Mouse (Mus musculus) heart, embryonic 15.5 days (tissue): ENCODE results near the gene Scfd2. TPM values are rescaled to one million over a fixed set of nuclear protein-coding genes. Genes with fewer than 3 reads are reported as not detected.

Source experiments
- ATAC-seq: fragments of 200-750 bp; cut with Nextera tagmentation; replicated peaks from 2 replicates; pipeline ENCODE4 v1.8.0; 2017; ENCODE audit warnings: low read depth, moderate TSS enrichment; ENCODE audit not compliant: insufficient number of reproducible peaks, insufficient read depth, low FRiP score
- H3K27ac ChIP-seq: fragments of 300-500 bp; sonication (generic); 2 replicates; pipeline ENCODE4 v1.5.1; 2015; ENCODE audit warnings: mild to moderate bottlenecking, inconsistent platforms
- H3K27me3 ChIP-seq: fragments of 300-500 bp; sonication (generic); 2 replicates; pipeline ENCODE4 v1.6.1; 2015; ENCODE audit warnings: inconsistent platforms
- H3K36me3 ChIP-seq: fragments of 300-500 bp; sonication (generic); 2 replicates; pipeline ENCODE4 v1.6.1; 2015; ENCODE audit warnings: mild to moderate bottlenecking, inconsistent platforms
- H3K4me1 ChIP-seq: fragments of 300-500 bp; sonication (generic); replicated peaks from 2 replicates; pipeline ENCODE4 v1.6.1; 2015; ENCODE audit warnings: inconsistent platforms
- H3K4me2 ChIP-seq: fragments of 300-500 bp; sonication (generic); 2 replicates; pipeline ENCODE4 v1.6.1; 2015; ENCODE audit warnings: inconsistent platforms, mild to moderate bottlenecking, moderate library complexity
- H3K4me3 ChIP-seq: fragments of 300-500 bp; sonication (generic); 2 replicates; pipeline ENCODE4 v1.5.1; 2015; ENCODE audit warnings: mild to moderate bottlenecking, inconsistent platforms
- H3K9ac ChIP-seq: fragments of 300-500 bp; sonication (generic); 2 replicates; pipeline ENCODE4 v1.6.1; 2015; ENCODE audit warnings: mild to moderate bottlenecking, inconsistent platforms
- H3K9me3 ChIP-seq: fragments of 300-500 bp; sonication (generic); replicated peaks from 2 replicates; pipeline ENCODE4 v1.6.1; 2016; ENCODE audit warnings: inconsistent platforms
- WGBS: fragments of 180-500 bp; shearing (Covaris S2); methylation state at CpG from one replicate; pipeline ENCODE4 v1.1.7; 2015; ENCODE audit warnings: mixed read lengths; 5-methylcytosine and 5-hydroxymethylcytosine counted together
- polyA plus RNA-seq: library from polyadenylated mRNA; unstranded; fragments of >200 nt; fragmentation: Nextera tagmentation; extraction: Ambion mirVana; gene quantifications from 2 replicates; pipeline ENCODE4 v1.2.1, GENCODE M21; 2015

The Scfd2 gene
- polyA plus RNA-seq, 1 experiment from 2014 or later, result 12.8 TPM

- ATAC-seq, result no peak
- 49% methylated on average over 5 of the region's 5 CpGs for WGBS
- H3K27ac ChIP-seq, result peak overlapping the region; percentile 7; the same call in 1 of the 2 replicates
These were observed 263.7 kb downstream of the Scfd2 start for GRCm38 (mm10) chr5:74267736-74268369.

GRCm38 (mm10) chr5:74267196-74267595 is 264.4 kb downstream of the Scfd2 start:
- ATAC-seq, result no peak
- H3K4me1 ChIP-seq, result peaks cover 42% of the 10 kb centered on the region
- no peaks in the 10 kb centered on the region for H3K27me3 ChIP-seq
- H3K4me2 ChIP-seq, result no peak overlapping the region
- H3K9ac ChIP-seq, result no peak overlapping the region
- no peaks in the 10 kb centered on the region for H3K9me3 ChIP-seq
- no peaks in the 10 kb centered on the region for H3K36me3 ChIP-seq
- WGBS, result 47% methylated on average over 1 of the region's 1 CpGs
- H3K27ac ChIP-seq, result 0 out of 2 replicates have a peak overlapping the region, but pooled peaks have one; percentile 7
- no peak overlapping the region for H3K4me3 ChIP-seq

More at GRCm38 (mm10) chr5:74267736-74268369, 263.7 kb downstream of the Scfd2 start:
- no peak overlapping the region for H3K4me2 ChIP-seq
- no peak overlapping the region for H3K4me3 ChIP-seq
- no peaks in the 10 kb centered on the region for H3K27me3 ChIP-seq
- H3K4me1 ChIP-seq, result peaks cover 36% of the 10 kb centered on the region
- no peak overlapping the region for H3K9ac ChIP-seq
- H3K9me3 ChIP-seq, result no peaks in the 10 kb centered on the region
- no peaks in the 10 kb centered on the region for H3K36me3 ChIP-seq

- Histone ChIP-seq H3K4me2 (no peak overlapping the region), H3K36me3 (no peaks in the 10 kb centered on the region), H3K4me1 (peaks cover 49% of the 10 kb centered on the region), H3K27me3 (no peaks in the 10 kb centered on the region), H3K9me3 (no peaks in the 10 kb centered on the region), H3K4me3 (no peak overlapping the region), H3K27ac (peak overlapping the region; percentile 46), H3K9ac (no peak overlapping the region)
- ATAC-seq, result no peak
- WGBS, result 49% methylated on average over 5 of the region's 5 CpGs
These were observed 265.1 kb downstream of the Scfd2 start for GRCm38 (mm10) chr5:74266476-74266819.

GRCm38 (mm10) chr5:74265601-74266475 is 265.7 kb downstream of the Scfd2 start:
- no peaks in the 10 kb centered on the region for H3K27me3 ChIP-seq
- 56% methylated on average over 13 of the region's 13 CpGs for WGBS
- no peak for ATAC-seq
- peaks cover 55% of the 10 kb centered on the region for H3K4me1 ChIP-seq
- H3K4me3 ChIP-seq, result no peak overlapping the region
- no peaks in the 10 kb centered on the region for H3K9me3 ChIP-seq
- peak overlapping the region; percentile 46 for H3K27ac ChIP-seq
- H3K4me2 ChIP-seq, result no peak overlapping the region
- H3K9ac ChIP-seq, result no peak overlapping the region
- no peaks in the 10 kb centered on the region for H3K36me3 ChIP-seq

- no peak for ATAC-seq
- Histone ChIP-seq H3K36me3 (no peaks in the 10 kb centered on the region), H3K27ac (peak overlapping the region; percentile 46; the same call in 1 of the 2 replicates), H3K27me3 (no peaks in the 10 kb centered on the region), H3K4me1 (peaks cover 59% of the 10 kb centered on the region), H3K4me3 (no peak overlapping the region), H3K9me3 (no peaks in the 10 kb centered on the region), H3K9ac (no peak overlapping the region), H3K4me2 (no peak overlapping the region)
- WGBS, result 61% methylated on average over 6 of the region's 6 CpGs
These were observed 266.4 kb downstream of the Scfd2 start for GRCm38 (mm10) chr5:74265151-74265550.

- Histone ChIP-seq H3K9me3 (no peaks in the 10 kb centered on the region), H3K36me3 (no peaks in the 10 kb centered on the region), H3K27me3 (no peaks in the 10 kb centered on the region), H3K4me1 (peaks cover 62% of the 10 kb centered on the region), H3K4me2 (no peak overlapping the region), H3K27ac (no peak overlapping the region), H3K9ac (no peak overlapping the region), H3K4me3 (no peak overlapping the region)
- 77% methylated on average over 4 of the region's 4 CpGs for WGBS
- ATAC-seq, result no peak
These were observed 267.0 kb downstream of the Scfd2 start for GRCm38 (mm10) chr5:74264541-74264940.

- no peak overlapping the region for H3K9ac ChIP-seq
- H3K36me3 ChIP-seq, result no peaks in the 10 kb centered on the region
- ATAC-seq, result no peak
- H3K4me2 ChIP-seq, result no peak overlapping the region
- H3K4me3 ChIP-seq, result no peak overlapping the region
- H3K27ac ChIP-seq, result peak overlapping the region; percentile 76
- no peaks in the 10 kb centered on the region for H3K27me3 ChIP-seq
- 52% methylated on average over 6 of the region's 6 CpGs for WGBS
- H3K9me3 ChIP-seq, result no peaks in the 10 kb centered on the region
- peaks cover 53% of the 10 kb centered on the region for H3K4me1 ChIP-seq
These were observed 270.5 kb downstream of the Scfd2 start for GRCm38 (mm10) chr5:74261016-74261415.

- no peak overlapping the region for H3K4me3 ChIP-seq
- H3K9ac ChIP-seq, result no peak overlapping the region
These were observed 271.2 kb downstream of the Scfd2 start for GRCm38 (mm10) chr5:74260378-74260809.

GRCm38 (mm10) chr5:74256705-74257104 is 274.9 kb downstream of the Scfd2 start:
- H3K36me3 ChIP-seq, result no peaks in the 10 kb centered on the region
- peaks cover 51% of the 10 kb centered on the region for H3K4me1 ChIP-seq
- no peaks in the 10 kb centered on the region for H3K27me3 ChIP-seq
- peak overlapping the region; percentile 1; the same call in 1 of the 2 replicates for H3K4me2 ChIP-seq
- WGBS, result 40% methylated on average over 4 of the region's 4 CpGs
- H3K9ac ChIP-seq, result no peak overlapping the region
- no peaks in the 10 kb centered on the region for H3K9me3 ChIP-seq
- H3K27ac ChIP-seq, result peak overlapping the region; percentile 76
- no peak for ATAC-seq
- no peak overlapping the region for H3K4me3 ChIP-seq

More at GRCm38 (mm10) chr5:74260378-74260809, 271.2 kb downstream of the Scfd2 start:
- Histone ChIP-seq H3K36me3 (no peaks in the 10 kb centered on the region), H3K27me3 (no peaks in the 10 kb centered on the region), H3K4me2 (peak overlapping the region; percentile 27; the same call in 1 of the 2 replicates), H3K4me1 (peaks cover 49% of the 10 kb centered on the region), H3K9me3 (no peaks in the 10 kb centered on the region), H3K27ac (peak overlapping the region; percentile 76)
- ATAC-seq, result peak; percentile 43; the same call in 1 of the 2 replicates
- WGBS, result 8% methylated on average over 9 of the region's 9 CpGs

GRCm38 (mm10) chr5:74254996-74255395 is 276.6 kb downstream of the Scfd2 start:
- Histone ChIP-seq H3K36me3 (no peaks in the 10 kb centered on the region), H3K4me1 (peaks cover 43% of the 10 kb centered on the region), H3K27me3 (no peaks in the 10 kb centered on the region), H3K4me3 (no peak overlapping the region), H3K27ac (no peak overlapping the region), H3K9me3 (no peaks in the 10 kb centered on the region), H3K9ac (no peak overlapping the region), H3K4me2 (no peak overlapping the region)
- ATAC-seq, result no peak
- 69% methylated on average over 1 of the region's 1 CpGs for WGBS

- Histone ChIP-seq H3K4me3 (no peak overlapping the region), H3K4me1 (peaks cover 46% of the 10 kb centered on the region), H3K4me2 (no peak overlapping the region), H3K27ac (0 out of 2 replicates have a peak overlapping the region, but pooled peaks have one; percentile 4), H3K9me3 (no peaks in the 10 kb centered on the region), H3K36me3 (no peaks in the 10 kb centered on the region), H3K27me3 (no peaks in the 10 kb centered on the region), H3K9ac (no peak overlapping the region)
- 53% methylated on average over 7 of the region's 7 CpGs for WGBS
- no peak for ATAC-seq
These were observed 277.7 kb downstream of the Scfd2 start for GRCm38 (mm10) chr5:74253724-74254328.
